Mouse (Mus musculus): ENCODE data around the gene Scrn2. TPM values are rescaled to one million over a fixed set of nuclear protein-coding genes. Genes with fewer than 3 reads are reported as not detected.
A peak's percentile ranks its signal among the peaks of the same experiment; 100 is the strongest.

Gene Scrn2
- polyA plus RNA-seq, 1 experiment, result 50.0 TPM

DNA sequence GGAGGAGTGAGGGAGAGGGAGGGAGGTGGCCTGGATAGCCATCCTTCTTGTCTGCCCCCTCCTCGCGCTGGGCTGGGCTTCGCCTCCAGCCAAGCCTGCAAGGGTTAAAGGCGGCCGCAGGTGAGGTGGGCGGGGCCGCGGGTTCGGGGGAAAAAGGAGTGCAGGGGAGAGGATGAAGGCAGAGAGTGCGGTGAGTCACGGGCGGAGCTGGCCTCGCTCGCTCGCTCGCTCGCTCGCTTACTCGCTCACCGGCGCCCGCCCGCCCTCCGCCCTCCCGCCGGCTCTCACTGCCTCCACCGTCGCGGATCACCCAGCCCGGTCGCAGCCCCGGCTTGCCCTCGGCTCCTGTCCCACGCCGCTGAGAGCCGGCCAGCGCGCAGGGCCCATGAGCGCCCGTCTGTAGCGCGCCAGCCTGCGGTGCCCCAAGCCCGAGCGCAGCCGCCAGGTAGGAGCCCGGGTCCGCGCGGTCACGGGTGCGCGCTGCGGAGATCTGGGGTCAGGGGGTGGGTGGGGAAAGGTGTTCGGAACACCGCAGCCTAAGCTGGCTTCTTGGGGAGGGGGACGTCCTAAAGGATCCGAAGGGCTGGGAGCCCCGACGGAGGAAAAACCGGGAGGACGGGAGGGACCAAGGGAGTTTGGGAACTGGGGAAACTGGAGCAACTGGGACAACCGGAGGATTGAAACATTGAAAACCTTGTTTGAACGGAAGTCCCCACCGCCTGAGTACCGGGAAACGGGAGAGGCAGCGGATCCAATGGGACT is 11.0 kb upstream of the Scrn2 start:
- WGBS, result 1% methylated on average over 54 of the region's 68 CpGs
- peaks cover 12% of the 10 kb centered on the region for H3K4me1 ChIP-seq (ENCODE audit: control insufficient read depth, insufficient read depth, insufficient read length, low read length)
- TF ChIP-seq POLR2A (IDR thresholded peaks at IDR 0.05; ENCODE audit: low read depth, low read length) (no peak), CTCF (IDR thresholded peaks at IDR 0.05; ENCODE audit: extremely low read depth, insufficient read length, insufficient replicate concordance, low read depth, low read length) (no peak)
- peaks cover 53% of the 10 kb centered on the region for H3K27me3 ChIP-seq (ENCODE audit: control insufficient read depth, insufficient read depth, low read length)
- no peaks in the 10 kb centered on the region for H3K36me3 ChIP-seq (ENCODE audit: control insufficient read depth, insufficient read depth, low read length)
- H3K27ac ChIP-seq (ENCODE audit: insufficient read depth, low read depth, low read length), result no peak overlapping the region
- peak overlapping the region; percentile 52 for H3K4me3 ChIP-seq (ENCODE audit: low read depth, low read length)

DNA sequence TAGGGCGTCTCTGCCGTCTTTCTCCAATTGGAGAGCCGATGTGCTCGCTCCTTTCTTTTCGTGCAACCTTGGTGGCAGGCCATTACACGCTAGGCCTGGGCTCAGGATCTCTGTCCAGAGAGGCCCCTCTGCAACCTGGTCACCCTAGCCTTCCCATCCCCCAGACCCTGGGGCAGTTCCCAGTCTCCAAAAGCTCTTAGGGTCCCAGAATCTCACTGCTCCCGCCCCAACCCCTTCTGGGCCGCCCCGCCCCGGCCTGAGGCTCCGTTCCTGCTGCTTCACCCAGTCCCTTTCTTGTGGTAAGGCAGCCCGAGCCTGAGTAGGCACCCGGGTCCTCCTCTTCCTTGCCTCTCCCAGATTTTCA is 10.4 kb upstream of the Scrn2 start:
- Histone ChIP-seq H3K27me3 (ENCODE audit: control insufficient read depth, insufficient read depth, low read length) (peaks cover 50% of the 10 kb centered on the region), H3K36me3 (ENCODE audit: control insufficient read depth, insufficient read depth, low read length) (no peaks in the 10 kb centered on the region), H3K4me1 (ENCODE audit: control insufficient read depth, insufficient read depth, insufficient read length, low read length) (peaks cover 12% of the 10 kb centered on the region), H3K27ac (ENCODE audit: insufficient read depth, low read depth, low read length) (no peak overlapping the region), H3K4me3 (ENCODE audit: low read depth, low read length) (peak overlapping the region; percentile 52; the same call in 1 of the 2 replicates)
- WGBS, result 20% methylated on average over 13 of the region's 13 CpGs
- TF ChIP-seq POLR2A (IDR thresholded peaks at IDR 0.05; ENCODE audit: low read depth, low read length) (no peak), CTCF (IDR thresholded peaks at IDR 0.05; ENCODE audit: extremely low read depth, insufficient read length, insufficient replicate concordance, low read depth, low read length) (no peak)

DNA sequence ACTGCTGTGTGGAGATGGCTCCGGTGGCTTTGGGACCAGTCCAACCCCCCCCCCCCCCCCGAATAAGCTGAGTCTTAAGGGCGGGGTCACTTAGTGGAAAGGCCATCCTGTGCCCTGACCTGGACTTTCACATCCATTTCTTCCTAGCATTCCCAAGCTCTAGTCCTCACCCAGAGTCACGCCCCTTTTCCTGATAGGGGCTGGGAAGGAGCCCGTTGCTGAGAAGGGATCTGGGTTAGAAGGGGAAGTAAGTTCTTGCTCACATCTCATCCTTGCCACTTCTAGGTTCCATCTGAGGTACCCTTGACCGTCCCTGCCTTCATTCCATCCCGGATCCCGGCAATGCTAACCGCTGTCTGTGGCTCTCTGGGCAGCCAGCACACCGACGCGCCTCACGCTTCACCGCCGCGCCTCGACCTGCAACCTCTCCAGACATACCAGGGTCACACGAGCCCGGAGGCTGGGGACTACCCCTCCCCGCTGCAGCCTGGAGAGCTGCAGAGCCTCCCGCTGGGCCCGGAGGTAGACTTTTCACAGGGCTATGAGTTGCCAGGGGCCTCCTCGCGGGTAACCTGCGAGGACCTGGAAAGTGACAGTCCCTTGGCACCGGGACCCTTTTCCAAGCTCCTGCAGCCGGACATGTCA is 8.5 kb upstream of the Scrn2 start:
- WGBS, result 2% methylated on average over 27 of the region's 27 CpGs
- H3K27me3 ChIP-seq (ENCODE audit: control insufficient read depth, insufficient read depth, low read length), result peaks cover 42% of the 10 kb centered on the region
- no peak overlapping the region for H3K27ac ChIP-seq (ENCODE audit: insufficient read depth, low read depth, low read length)
- no peaks in the 10 kb centered on the region for H3K36me3 ChIP-seq (ENCODE audit: control insufficient read depth, insufficient read depth, low read length)
- peak overlapping the region; percentile 73 for H3K4me3 ChIP-seq (ENCODE audit: low read depth, low read length)
- TF ChIP-seq POLR2A (IDR thresholded peaks at IDR 0.05; ENCODE audit: low read depth, low read length) (no peak), CTCF (IDR thresholded peaks at IDR 0.05; ENCODE audit: extremely low read depth, insufficient read length, insufficient replicate concordance, low read depth, low read length) (no peak)
- peaks cover 15% of the 10 kb centered on the region for H3K4me1 ChIP-seq (ENCODE audit: control insufficient read depth, insufficient read depth, insufficient read length, low read length)

DNA sequence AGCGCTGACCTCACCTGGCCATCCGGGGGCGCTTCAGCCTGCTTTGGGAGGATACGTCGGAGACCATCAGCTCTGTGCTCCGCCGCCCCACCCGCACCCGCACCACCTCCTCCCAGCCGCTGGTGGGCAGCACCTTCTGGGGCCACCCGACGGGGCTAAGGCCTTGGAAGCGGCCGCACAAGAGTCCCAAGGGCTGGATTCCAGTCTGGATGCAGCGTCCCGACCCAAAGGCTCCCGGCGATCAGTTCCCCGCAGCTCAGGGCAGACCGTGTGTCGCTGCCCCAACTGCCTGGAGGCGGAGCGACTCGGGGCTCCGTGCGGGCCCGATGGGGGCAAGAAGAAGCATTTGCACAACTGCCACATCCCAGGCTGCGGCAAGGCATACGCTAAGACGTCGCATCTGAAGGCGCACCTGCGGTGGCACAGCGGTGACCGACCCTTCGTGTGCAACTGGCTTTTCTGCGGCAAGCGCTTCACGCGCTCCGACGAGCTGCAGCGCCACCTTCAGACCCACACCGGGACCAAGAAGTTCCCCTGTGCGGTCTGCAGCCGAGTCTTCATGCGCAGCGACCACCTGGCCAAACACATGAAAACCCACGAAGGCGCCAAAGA is 7.8 kb upstream of the Scrn2 start:
- peaks cover 15% of the 10 kb centered on the region for H3K4me1 ChIP-seq (ENCODE audit: control insufficient read depth, insufficient read depth, insufficient read length, low read length)
- no peak overlapping the region for H3K27ac ChIP-seq (ENCODE audit: insufficient read depth, low read depth, low read length)
- H3K4me3 ChIP-seq (ENCODE audit: low read depth, low read length), result peak overlapping the region; percentile 73
- TF ChIP-seq POLR2A (IDR thresholded peaks at IDR 0.05; ENCODE audit: low read depth, low read length), result no peak
- TF ChIP-seq CTCF (IDR thresholded peaks at IDR 0.05; ENCODE audit: extremely low read depth, insufficient read length, insufficient replicate concordance, low read depth, low read length), result peak; percentile 61
- H3K36me3 ChIP-seq (ENCODE audit: control insufficient read depth, insufficient read depth, low read length), result no peaks in the 10 kb centered on the region
- 1% methylated on average over 50 of the region's 50 CpGs for WGBS
- peaks cover 35% of the 10 kb centered on the region for H3K27me3 ChIP-seq (ENCODE audit: control insufficient read depth, insufficient read depth, low read length)

DNA sequence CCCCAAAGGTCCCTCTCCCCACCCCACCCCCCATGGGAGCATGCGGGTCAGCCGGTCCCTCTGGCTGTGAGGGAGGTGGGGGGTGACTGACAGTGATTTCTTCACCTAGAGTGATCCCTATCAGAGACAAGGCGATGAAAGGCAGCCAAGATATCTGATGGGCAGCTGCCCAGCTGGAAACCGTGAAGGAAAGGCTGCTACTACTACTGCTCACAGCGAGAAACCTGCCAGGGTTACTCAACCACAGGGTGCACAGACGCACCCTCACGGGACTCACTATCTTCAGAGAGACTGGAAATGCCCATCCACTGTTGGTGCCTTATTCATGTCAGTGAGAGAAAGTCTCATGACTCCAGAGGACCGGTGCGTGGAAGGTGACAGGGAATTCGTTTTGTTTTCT is 4.8 kb upstream of the Scrn2 start:
- Histone ChIP-seq H3K36me3 (ENCODE audit: control insufficient read depth, insufficient read depth, low read length) (no peaks in the 10 kb centered on the region), H3K4me1 (ENCODE audit: control insufficient read depth, insufficient read depth, insufficient read length, low read length) (peaks cover 11% of the 10 kb centered on the region), H3K27me3 (ENCODE audit: control insufficient read depth, insufficient read depth, low read length) (peaks cover 13% of the 10 kb centered on the region), H3K27ac (ENCODE audit: insufficient read depth, low read depth, low read length) (no peak overlapping the region), H3K4me3 (ENCODE audit: low read depth, low read length) (no peak overlapping the region)
- WGBS, result 54% methylated on average over 10 of the region's 10 CpGs
- no peak for TF ChIP-seq POLR2A (IDR thresholded peaks at IDR 0.05; ENCODE audit: low read depth, low read length)
- no peak for TF ChIP-seq CTCF (IDR thresholded peaks at IDR 0.05; ENCODE audit: extremely low read depth, insufficient read length, insufficient replicate concordance, low read depth, low read length)

DNA sequence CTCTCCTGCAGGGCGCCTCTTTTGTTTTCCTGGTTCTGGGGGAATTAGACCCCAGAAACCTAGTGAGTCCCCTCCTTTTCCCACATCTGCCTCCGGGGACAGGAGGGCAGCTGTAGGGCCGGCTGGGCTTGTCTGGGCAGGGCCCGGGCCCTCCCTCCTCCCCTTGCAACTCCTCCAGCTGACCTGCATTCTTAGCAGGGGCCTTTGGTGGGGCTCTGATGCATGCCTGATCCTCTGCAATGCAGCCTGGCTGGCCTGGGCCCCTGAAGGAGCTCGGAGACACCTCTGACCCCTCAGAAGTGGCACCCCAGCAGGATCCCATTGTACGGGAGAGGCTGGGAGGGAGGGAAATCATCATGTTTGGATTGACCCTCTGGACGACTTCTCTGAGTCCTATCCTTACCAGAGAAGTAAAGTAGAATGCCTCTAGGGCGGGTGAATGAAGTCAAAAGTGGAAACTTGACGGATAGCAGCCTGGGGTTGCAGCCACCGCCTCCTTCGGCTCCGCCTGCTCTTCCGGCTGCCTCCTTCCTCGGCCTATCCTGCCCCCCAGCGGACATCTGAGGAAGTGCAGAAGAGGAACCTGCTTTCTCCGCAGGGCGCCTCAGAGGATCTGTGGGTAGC is 3.9 kb upstream of the Scrn2 start:
- peaks cover 18% of the 10 kb centered on the region for H3K4me1 ChIP-seq (ENCODE audit: control insufficient read depth, insufficient read depth, insufficient read length, low read length)
- no peak overlapping the region for H3K27ac ChIP-seq (ENCODE audit: insufficient read depth, low read depth, low read length)
- TF ChIP-seq POLR2A (IDR thresholded peaks at IDR 0.05; ENCODE audit: low read depth, low read length) (no peak), CTCF (IDR thresholded peaks at IDR 0.05; ENCODE audit: extremely low read depth, insufficient read length, insufficient replicate concordance, low read depth, low read length) (peak; percentile 94)
- peak overlapping the region; percentile 40 for H3K4me3 ChIP-seq (ENCODE audit: low read depth, low read length)
- no peaks in the 10 kb centered on the region for H3K36me3 ChIP-seq (ENCODE audit: control insufficient read depth, insufficient read depth, low read length)
- 6% methylated on average over 17 of the region's 17 CpGs for WGBS
- H3K27me3 ChIP-seq (ENCODE audit: control insufficient read depth, insufficient read depth, low read length), result peaks cover 10% of the 10 kb centered on the region

Measured in small intestine, adult 2 months (tissue).